Mouse (Mus musculus): ENCODE measurements around the gene Fam107b. TPM values are rescaled to one million over a fixed set of nuclear protein-coding genes. Genes with fewer than 3 reads are reported as not detected.

Fam107b gene
- total RNA-seq, 1 experiment: 15.0 TPM

DNA sequence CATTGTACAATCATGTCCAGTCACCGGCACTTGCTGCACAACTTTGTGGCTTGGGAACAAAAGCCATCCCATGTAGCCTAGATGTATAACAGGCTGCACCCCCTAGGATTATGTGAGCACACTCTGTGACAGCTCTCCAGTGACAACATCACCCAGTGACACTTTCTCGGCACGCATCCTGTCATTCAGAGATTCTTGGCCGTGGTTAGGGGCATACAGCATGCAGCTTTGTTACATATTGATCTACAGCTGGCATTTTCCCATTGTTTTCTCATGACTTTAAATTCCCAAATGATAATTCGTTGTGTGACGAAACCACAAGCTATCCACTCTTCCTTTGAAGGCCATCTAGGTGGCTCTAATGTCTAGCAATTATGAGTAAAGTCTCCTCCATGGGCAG lies 58.8 kb downstream of the Fam107b start:
- Histone ChIP-seq H3K9ac (ENCODE audit: insufficient read depth, low read depth, low read length, poor library complexity, severe bottlenecking) (no peak overlapping the region), H3K4me1 (ENCODE audit: control insufficient read depth in 2 of 2, insufficient read depth in 2 of 2, low read length in 2 of 2, poor library complexity in 1 of 2) (no peaks in the 10 kb centered on the region), H3K27ac (ENCODE audit: insufficient read depth, low read depth, low read length, poor library complexity, severe bottlenecking) (no peak overlapping the region), H3K9me3 (ENCODE audit: control insufficient read depth, insufficient read depth, low read depth, low read length) (no peaks in the 10 kb centered on the region), H3K36me3 (ENCODE audit: control insufficient read depth, insufficient read depth, low read length, poor library complexity, severe bottlenecking) (no peaks in the 10 kb centered on the region), H3K4me3 (ENCODE audit: insufficient read depth in 1 of 2, low read depth in 1 of 2, low read length in 2 of 2, poor library complexity in 1 of 2, severe bottlenecking in 1 of 2) (no peak overlapping the region)
- DNase-seq (ENCODE audit: low read depth, low spot score): no peak
- no peak for TF ChIP-seq ZC3H11A (IDR thresholded peaks at IDR 0.05; ENCODE audit: borderline replicate concordance, low read depth, low read length)
- TF ChIP-seq CHD2 (IDR thresholded peaks at IDR 0.05; ENCODE audit: low read depth, low read length): no peak
- no peak for TF ChIP-seq MAFK (IDR thresholded peaks at IDR 0.05; ENCODE audit: insufficient read depth, low read depth, low read length)
- TF ChIP-seq HCFC1 (IDR thresholded peaks at IDR 0.05; ENCODE audit: borderline replicate concordance, insufficient read depth, low read length): no peak
- TF ChIP-seq ZNF384 (IDR thresholded peaks at IDR 0.05; ENCODE audit: low read depth, low read length): no peak
- in situ Hi-C loops (cut with MboI; ENCODE audit: low sequenced_read_pairs in 2 of 2, unreplicated experiment in 2 of 2): no loop called here

DNA sequence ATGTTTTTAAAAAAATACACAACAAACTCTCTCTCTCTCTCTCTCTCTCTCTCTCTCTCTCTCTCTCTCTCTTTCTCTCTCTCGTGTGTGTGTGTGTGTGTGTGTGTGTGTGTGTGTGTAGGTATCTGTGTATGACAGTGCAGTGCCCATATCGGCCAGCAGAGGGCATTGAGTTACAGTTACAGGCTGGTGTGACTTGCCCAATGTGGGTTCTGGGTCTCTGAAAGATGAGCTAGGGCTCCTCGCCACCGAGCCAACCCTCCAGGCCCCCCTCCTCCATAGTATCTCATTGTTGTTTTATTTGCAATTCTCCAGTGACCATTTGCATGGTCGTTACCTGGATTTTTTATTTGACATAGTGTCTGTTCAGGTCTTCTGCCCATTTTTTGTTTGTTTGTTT lies 59.5 kb downstream of the Fam107b start:
- no peak overlapping the region for H3K9ac ChIP-seq (ENCODE audit: insufficient read depth, low read depth, low read length, poor library complexity, severe bottlenecking)
- in situ Hi-C loops (cut with MboI; ENCODE audit: low sequenced_read_pairs in 2 of 2, unreplicated experiment in 2 of 2): no loop called here
- no peak overlapping the region for H3K27ac ChIP-seq (ENCODE audit: insufficient read depth, low read depth, low read length, poor library complexity, severe bottlenecking)
- DNase-seq (ENCODE audit: low read depth, low spot score): peak; percentile 33
- H3K4me1 ChIP-seq (ENCODE audit: control insufficient read depth in 2 of 2, insufficient read depth in 2 of 2, low read length in 2 of 2, poor library complexity in 1 of 2): no peaks in the 10 kb centered on the region
- no peaks in the 10 kb centered on the region for H3K36me3 ChIP-seq (ENCODE audit: control insufficient read depth, insufficient read depth, low read length, poor library complexity, severe bottlenecking)
- H3K4me3 ChIP-seq (ENCODE audit: insufficient read depth in 1 of 2, low read depth in 1 of 2, low read length in 2 of 2, poor library complexity in 1 of 2, severe bottlenecking in 1 of 2): no peak overlapping the region
- peak; percentile 36; the same call in 1 of the 2 replicates for TF ChIP-seq ZC3H11A (IDR thresholded peaks at IDR 0.05; ENCODE audit: borderline replicate concordance, low read depth, low read length)
- no peak for TF ChIP-seq MAFK (IDR thresholded peaks at IDR 0.05; ENCODE audit: insufficient read depth, low read depth, low read length)
- no peak for TF ChIP-seq CHD2 (IDR thresholded peaks at IDR 0.05; ENCODE audit: low read depth, low read length)
- no peak for TF ChIP-seq ZNF384 (IDR thresholded peaks at IDR 0.05; ENCODE audit: low read depth, low read length)
- no peak for TF ChIP-seq HCFC1 (IDR thresholded peaks at IDR 0.05; ENCODE audit: borderline replicate concordance, insufficient read depth, low read length)
- H3K9me3 ChIP-seq (ENCODE audit: control insufficient read depth, insufficient read depth, low read depth, low read length): no peaks in the 10 kb centered on the region

DNA sequence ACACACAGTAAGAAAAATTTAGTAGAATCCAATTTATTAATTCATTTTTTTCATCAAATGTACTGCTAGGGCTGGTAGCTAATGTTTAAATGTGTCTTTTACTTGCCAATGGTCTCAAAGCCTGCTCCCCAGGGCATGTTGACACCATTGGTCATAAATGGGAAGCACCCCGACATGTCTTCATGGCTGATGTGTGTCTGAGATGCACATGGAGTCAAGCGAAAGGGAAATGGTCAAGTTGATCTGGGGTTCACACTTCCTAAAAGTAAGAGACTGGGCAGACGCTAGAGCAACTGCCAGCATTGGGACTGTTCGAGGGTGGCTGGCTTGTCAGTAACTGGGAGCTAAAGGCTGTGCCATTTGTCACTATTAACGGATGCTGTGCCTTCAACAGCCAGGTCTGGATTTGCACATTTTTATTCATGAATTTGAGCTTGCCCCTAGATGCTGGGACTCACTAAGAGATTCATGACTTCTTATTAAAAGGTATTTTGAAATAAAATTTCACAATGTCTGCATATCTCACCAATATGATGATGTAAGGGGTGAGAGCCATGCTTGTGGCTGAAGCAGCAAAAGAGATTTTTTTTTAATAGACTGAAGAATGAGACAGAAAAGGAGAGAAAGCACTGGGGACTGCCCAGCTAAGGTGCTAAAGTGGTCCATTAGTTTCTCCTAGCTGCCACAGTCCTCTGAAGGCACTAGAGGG lies 60.6 kb downstream of the Fam107b start:
- Histone ChIP-seq H3K9me3 (ENCODE audit: control insufficient read depth, insufficient read depth, low read depth, low read length) (no peaks in the 10 kb centered on the region), H3K4me3 (ENCODE audit: insufficient read depth in 1 of 2, low read depth in 1 of 2, low read length in 2 of 2, poor library complexity in 1 of 2, severe bottlenecking in 1 of 2) (no peak overlapping the region), H3K36me3 (ENCODE audit: control insufficient read depth, insufficient read depth, low read length, poor library complexity, severe bottlenecking) (no peaks in the 10 kb centered on the region), H3K9ac (ENCODE audit: insufficient read depth, low read depth, low read length, poor library complexity, severe bottlenecking) (no peak overlapping the region), H3K4me1 (ENCODE audit: control insufficient read depth in 2 of 2, insufficient read depth in 2 of 2, low read length in 2 of 2, poor library complexity in 1 of 2) (no peaks in the 10 kb centered on the region), H3K27ac (ENCODE audit: insufficient read depth, low read depth, low read length, poor library complexity, severe bottlenecking) (no peak overlapping the region)
- no peak for TF ChIP-seq CHD2 (IDR thresholded peaks at IDR 0.05; ENCODE audit: low read depth, low read length)
- no peak for TF ChIP-seq ZC3H11A (IDR thresholded peaks at IDR 0.05; ENCODE audit: borderline replicate concordance, low read depth, low read length)
- DNase-seq (ENCODE audit: low read depth, low spot score): no peak
- in situ Hi-C loops (cut with MboI; ENCODE audit: low sequenced_read_pairs in 2 of 2, unreplicated experiment in 2 of 2): no loop called here

DNA sequence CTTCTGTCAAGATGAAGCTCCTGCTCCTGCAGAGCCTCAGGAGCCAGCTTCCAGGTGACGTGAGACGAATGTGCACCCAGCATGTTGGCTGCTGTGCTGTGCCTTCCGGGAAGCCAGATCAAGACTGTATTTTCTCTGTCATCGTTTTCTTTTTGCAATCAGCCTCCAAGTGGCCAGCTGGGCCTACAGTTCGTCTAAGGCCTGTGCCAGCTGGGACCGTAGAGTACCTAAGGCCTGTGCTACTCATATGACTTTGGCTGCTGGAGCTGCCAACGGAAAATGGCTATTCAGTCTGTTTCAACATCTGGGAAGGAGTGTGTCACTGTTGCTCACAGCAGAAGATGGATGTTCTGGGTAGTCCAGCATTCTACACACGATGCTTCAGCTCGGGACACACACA lies 62.8 kb downstream of the Fam107b start:
- Histone ChIP-seq H3K27ac (ENCODE audit: insufficient read depth, low read depth, low read length, poor library complexity, severe bottlenecking) (no peak overlapping the region), H3K4me1 (ENCODE audit: control insufficient read depth in 2 of 2, insufficient read depth in 2 of 2, low read length in 2 of 2, poor library complexity in 1 of 2) (no peaks in the 10 kb centered on the region), H3K4me3 (ENCODE audit: insufficient read depth in 1 of 2, low read depth in 1 of 2, low read length in 2 of 2, poor library complexity in 1 of 2, severe bottlenecking in 1 of 2) (no peak overlapping the region), H3K9me3 (ENCODE audit: control insufficient read depth, insufficient read depth, low read depth, low read length) (no peaks in the 10 kb centered on the region), H3K36me3 (ENCODE audit: control insufficient read depth, insufficient read depth, low read length, poor library complexity, severe bottlenecking) (no peaks in the 10 kb centered on the region), H3K9ac (ENCODE audit: insufficient read depth, low read depth, low read length, poor library complexity, severe bottlenecking) (no peak overlapping the region)
- DNase-seq (ENCODE audit: low read depth, low spot score): no peak
- in situ Hi-C loops (cut with MboI; ENCODE audit: low sequenced_read_pairs in 2 of 2, unreplicated experiment in 2 of 2): no loop called here
- TF ChIP-seq ZC3H11A (IDR thresholded peaks at IDR 0.05; ENCODE audit: borderline replicate concordance, low read depth, low read length): no peak

DNA sequence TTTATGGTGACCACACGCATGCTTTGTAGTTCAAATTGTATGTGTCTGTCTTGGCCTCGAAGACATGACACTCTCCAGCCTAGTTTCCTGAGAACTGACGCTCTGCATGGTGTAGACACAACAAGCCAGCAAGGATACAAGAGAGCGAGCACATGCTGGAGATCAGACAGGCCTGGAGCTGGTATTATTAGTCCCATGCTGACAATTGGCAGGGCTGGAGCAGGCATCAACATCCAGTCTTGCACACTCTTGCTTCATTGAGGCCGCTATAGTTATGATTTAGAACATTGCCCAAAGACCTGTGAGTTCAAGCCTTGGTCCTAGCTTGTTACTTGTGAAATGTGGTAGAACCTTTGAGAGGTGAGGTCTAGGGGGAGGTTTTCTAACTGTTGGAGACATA lies 66.5 kb downstream of the Fam107b start:
- no peak for DNase-seq (ENCODE audit: low read depth, low spot score)
- no peak for TF ChIP-seq HCFC1 (IDR thresholded peaks at IDR 0.05; ENCODE audit: borderline replicate concordance, insufficient read depth, low read length)
- TF ChIP-seq MAFK (IDR thresholded peaks at IDR 0.05; ENCODE audit: insufficient read depth, low read depth, low read length): no peak
- Histone ChIP-seq H3K9me3 (ENCODE audit: control insufficient read depth, insufficient read depth, low read depth, low read length) (no peaks in the 10 kb centered on the region), H3K27ac (ENCODE audit: insufficient read depth, low read depth, low read length, poor library complexity, severe bottlenecking) (no peak overlapping the region), H3K4me3 (ENCODE audit: insufficient read depth in 1 of 2, low read depth in 1 of 2, low read length in 2 of 2, poor library complexity in 1 of 2, severe bottlenecking in 1 of 2) (no peak overlapping the region), H3K4me1 (ENCODE audit: control insufficient read depth in 2 of 2, insufficient read depth in 2 of 2, low read length in 2 of 2, poor library complexity in 1 of 2) (no peaks in the 10 kb centered on the region), H3K36me3 (ENCODE audit: control insufficient read depth, insufficient read depth, low read length, poor library complexity, severe bottlenecking) (no peaks in the 10 kb centered on the region), H3K9ac (ENCODE audit: insufficient read depth, low read depth, low read length, poor library complexity, severe bottlenecking) (no peak overlapping the region)
- in situ Hi-C loops (cut with MboI; ENCODE audit: low sequenced_read_pairs in 2 of 2, unreplicated experiment in 2 of 2): no loop called here
